Mouse (Mus musculus): Measurements from ENCODE around the gene C87414.
"Not testable (repeated sequence)": the region's sequence is repeated elsewhere in the genome, so short reads cannot be mapped to it uniquely, and the experiment has no call there.

The C87414 gene

DNA sequence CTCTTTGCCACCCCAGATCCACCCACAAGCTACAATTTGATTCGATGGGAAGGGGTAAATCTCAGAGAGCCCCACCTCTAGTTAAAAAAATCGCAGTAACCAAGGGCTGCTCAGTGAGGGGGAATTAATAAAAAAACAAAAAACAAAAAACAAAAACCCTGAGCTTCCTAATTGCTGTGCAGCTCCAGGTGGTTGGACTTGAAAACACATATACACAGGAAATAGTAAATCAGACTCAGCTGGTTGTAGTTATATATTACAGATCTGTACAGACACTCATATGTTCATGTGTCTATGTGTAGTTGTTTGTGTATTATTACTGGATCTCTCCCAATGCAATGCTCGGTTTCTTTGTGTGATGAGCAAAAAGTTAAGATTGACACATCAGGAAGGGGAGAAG, at the start of gene C87414:
Gene C87414 (minus strand): TSS at position 101 of the 400 bp plus-strand sequence.
- DNase-seq (ENCODE audit: low read depth), result not testable (repeated sequence)

DNA sequence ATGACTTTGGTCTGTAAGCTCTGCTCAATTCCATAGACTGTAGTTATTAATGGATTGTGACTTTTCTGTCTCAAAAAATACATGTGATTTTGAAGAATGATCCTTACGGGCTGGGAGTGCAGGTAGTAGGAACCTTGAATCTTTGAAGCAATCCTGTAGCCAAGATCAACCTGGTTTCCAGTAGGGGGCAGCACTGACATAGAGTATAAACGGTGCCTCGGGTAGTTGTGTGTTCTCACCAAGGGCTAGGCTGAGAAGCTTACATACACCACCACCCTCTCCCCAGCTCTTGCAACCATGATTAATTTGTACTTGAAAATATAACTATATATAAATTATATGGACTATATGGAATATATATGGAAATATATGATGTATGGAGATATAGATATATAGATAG, 13.3 kb upstream of the C87414 start:
- DNase-seq (ENCODE audit: low read depth), result not testable (repeated sequence)
